Mouse (Mus musculus) olfactory bulb, adult 2 months (tissue): ENCODE data around the gene Rnf167. TPM values are rescaled to one million over a fixed set of nuclear protein-coding genes. Genes with fewer than 3 reads are reported as not detected.

Experiments
- H3K27ac ChIP-seq: fragments of 200-500 bp; 2 replicates; pipeline ENCODE4 v1.5.1; 2012; ENCODE audit warnings: low read depth, low read length; ENCODE audit not compliant: insufficient read depth
- H3K4me1 ChIP-seq: fragments of 200-500 bp; 2 replicates; pipeline ENCODE4 v1.6.1; 2012; ENCODE audit warnings: low read length; ENCODE audit not compliant: control insufficient read depth, insufficient read depth
- H3K4me3 ChIP-seq: fragments of 200-500 bp; 2 replicates; pipeline ENCODE4 v1.5.1; 2012; ENCODE audit warnings: mild to moderate bottlenecking, low read depth, low read length, moderate library complexity; ENCODE audit not compliant: insufficient read depth
- CTCF ChIP-seq: fragments of 200-500 bp; IDR thresholded peaks from 2 replicates; pipeline ENCODE4 v1.5.1; 2012; ENCODE audit warnings: low read depth, mild to moderate bottlenecking, low read length, moderate library complexity; ENCODE audit not compliant: insufficient read depth
- POLR2A ChIP-seq: fragments of 200-500 bp; IDR thresholded peaks from 2 replicates; pipeline ENCODE4 v1.6.1; 2012; ENCODE audit warnings: mild to moderate bottlenecking, low read depth, low read length, moderate library complexity; ENCODE audit not compliant: insufficient read depth
- WGBS: fragments of 180-500 bp; shearing (Covaris S2); methylation state at CpG from one replicate; pipeline ENCODE4 v1.1.7; 2018; 5-methylcytosine and 5-hydroxymethylcytosine counted together
- polyA plus RNA-seq: library from polyadenylated mRNA; stranded (reverse); fragments of >200 nt; gene quantifications from 2 replicates; pipeline ENCODE4 v1.2.4, GENCODE M21; 2012; ENCODE audit warnings: low replicate concordance; ENCODE audit not compliant: missing spikeins, insufficient read depth, insufficient read length

Gene Rnf167
- polyA plus RNA-seq, 1 experiment, result not detected

- 70% methylated on average over 9 of the region's 9 CpGs for WGBS
- H3K27ac ChIP-seq, result no peak overlapping the region
- peaks cover 13% of the 10 kb centered on the region for H3K4me1 ChIP-seq
- TF ChIP-seq POLR2A (no peak), CTCF (no peak)
- H3K4me3 ChIP-seq, result no peak overlapping the region
Observed at GRCm38 (mm10) chr11:70657991-70658390, 11.0 kb downstream of the Rnf167 start.

- H3K4me1 ChIP-seq, result peaks cover 13% of the 10 kb centered on the region
- WGBS, result 90% methylated on average over 5 of the region's 5 CpGs
- TF ChIP-seq CTCF (no peak), POLR2A (no peak)
Observed at GRCm38 (mm10) chr11:70658521-70658920, 11.5 kb downstream of the Rnf167 start.

GRCm38 (mm10) chr11:70658942-70659341 lies 11.9 kb downstream of the Rnf167 start:
- H3K27ac ChIP-seq, result no peak overlapping the region
- H3K4me3 ChIP-seq, result no peak overlapping the region
- H3K4me1 ChIP-seq, result peaks cover 13% of the 10 kb centered on the region
- whole genome bisulfite sequencing, result 85% methylated on average over 8 of the region's 8 CpGs
- TF ChIP-seq POLR2A (no peak), CTCF (no peak)

More at GRCm38 (mm10) chr11:70658521-70658920, 11.5 kb downstream of the Rnf167 start:
- Histone ChIP-seq H3K4me3 (no peak overlapping the region), H3K27ac (no peak overlapping the region)

- H3K4me1 ChIP-seq, result peaks cover 11% of the 10 kb centered on the region
- no peak for TF ChIP-seq POLR2A
- no peak overlapping the region for H3K27ac ChIP-seq
- WGBS, result 91% methylated on average over 8 of the region's 8 CpGs
- H3K4me3 ChIP-seq, result no peak overlapping the region
Observed at GRCm38 (mm10) chr11:70660571-70660970, 13.5 kb downstream of the Rnf167 start.

GRCm38 (mm10) chr11:70663101-70663500 lies 16.1 kb downstream of the Rnf167 start:
- no peak overlapping the region for H3K4me3 ChIP-seq
- H3K4me1 ChIP-seq, result no peaks in the 10 kb centered on the region
- TF ChIP-seq CTCF, result no peak
- no peak for TF ChIP-seq POLR2A
- 92% methylated on average over 8 of the region's 8 CpGs for WGBS
- H3K27ac ChIP-seq, result no peak overlapping the region

GRCm38 (mm10) chr11:70663957-70664356 lies 16.9 kb downstream of the Rnf167 start:
- TF ChIP-seq CTCF (no peak), POLR2A (no peak)
- 82% methylated on average over 6 of the region's 6 CpGs for WGBS
- Histone ChIP-seq H3K4me1 (no peaks in the 10 kb centered on the region), H3K4me3 (no peak overlapping the region), H3K27ac (no peak overlapping the region)

- no peak overlapping the region for H3K27ac ChIP-seq
Observed at GRCm38 (mm10) chr11:70664741-70665140, 17.7 kb downstream of the Rnf167 start.

GRCm38 (mm10) chr11:70666687-70667086 lies 19.7 kb downstream of the Rnf167 start:
- 95% methylated on average over 8 of the region's 8 CpGs for WGBS
- Histone ChIP-seq H3K4me1 (peaks cover 13% of the 10 kb centered on the region), H3K4me3 (no peak overlapping the region), H3K27ac (no peak overlapping the region)
- no peak for TF ChIP-seq POLR2A
- TF ChIP-seq CTCF, result no peak

More at GRCm38 (mm10) chr11:70664741-70665140, 17.7 kb downstream of the Rnf167 start:
- no peaks in the 10 kb centered on the region for H3K4me1 ChIP-seq
- WGBS, result 93% methylated on average over 9 of the region's 9 CpGs
- TF ChIP-seq POLR2A (no peak), CTCF (no peak)
- no peak overlapping the region for H3K4me3 ChIP-seq

- TF ChIP-seq POLR2A, result no peak
- TF ChIP-seq CTCF, result no peak
- H3K4me3 ChIP-seq, result no peak overlapping the region
- H3K27ac ChIP-seq, result no peak overlapping the region
- peaks cover 15% of the 10 kb centered on the region for H3K4me1 ChIP-seq
- 64% methylated on average over 14 of the region's 14 CpGs for WGBS
Observed at GRCm38 (mm10) chr11:70667271-70668150, 20.5 kb downstream of the Rnf167 start.
